In genomic region chr9:96705576-96706285, GRCm38 (mm10) we compare ENCODE assay signal across 8 mouse cellular contexts. TPM values are rescaled to one million over a fixed set of nuclear protein-coding genes. Genes with fewer than 3 reads are reported as not detected.
A peak's percentile ranks its signal among the peaks of the same experiment; 100 is the strongest.
DNase-seq lines count a peak whose midpoint lies in the region; ATAC-seq lines count a peak whose summit lies in the region.

No protein-coding gene starts in this region.

- peak overlapping the region; percentile 90 for H3K27ac ChIP-seq in heart, embryonic 16.5 days (ENCODE audit: low read length)

- H3K4me2 ChIP-seq in heart, embryonic 16.5 days (ENCODE audit: low read depth, low read length): peak overlapping the region; percentile 29

- no peaks in the 10 kb centered on the region for H3K27me3 ChIP-seq in heart, embryonic 16.5 days (ENCODE audit: control insufficient read depth, insufficient read depth, low read length)
- no peaks in the 10 kb centered on the region for H3K27me3 ChIP-seq in megakaryocyte, embryonic 14.5 days (replicated peaks)
- H3K27me3 ChIP-seq in splenic B cell, adult 2 months (ENCODE audit: control insufficient read depth, insufficient read depth, low read length, poor library complexity, severe bottlenecking): no peaks in the 10 kb centered on the region

- peaks cover 3% of the 10 kb centered on the region; the same call in 1 of the 2 replicates for H3K36me3 ChIP-seq in heart, embryonic 16.5 days (ENCODE audit: control insufficient read depth, insufficient read depth)
- H3K36me3 ChIP-seq in megakaryocyte, embryonic 14.5 days (replicated peaks; ENCODE audit: low read length): peaks cover 70% of the 10 kb centered on the region
- no peaks in the 10 kb centered on the region; the same call in 1 of the 2 replicates for H3K36me3 ChIP-seq in splenic B cell, adult 2 months (ENCODE audit: control insufficient read depth, insufficient read depth, low read length, poor library complexity, severe bottlenecking)

- DNase-seq in 416B (ENCODE audit: low read depth): peak; percentile 75
- peak; percentile 74 to 77 for DNase-seq in adrenal gland, adult 18-20 months (ENCODE audit: low spot score in 2 of 2)
- peak; percentile 94 for DNase-seq in kidney, postnatal 10 days
- peak; percentile 34 for DNase-seq in splenic B cell, adult 2 months (ENCODE audit: low read depth, low spot score)
- DNase-seq in right cerebral cortex, postnatal 25 days: no peak

- peak overlapping the region; percentile 63 for H3K9ac ChIP-seq in heart, embryonic 16.5 days (ENCODE audit: low read length)

- no peaks in the 10 kb centered on the region for H3K9me3 ChIP-seq in heart, embryonic 16.5 days (replicated peaks; ENCODE audit: control insufficient read depth, low read length)
- H3K9me3 ChIP-seq in megakaryocyte, embryonic 14.5 days: no peaks in the 10 kb centered on the region

- ATAC-seq in erythroblast, adult 5-6 weeks (replicated peaks; ENCODE audit: low FRiP score, poor library complexity, severe bottlenecking): peak; percentile 81
- ATAC-seq in heart, embryonic 16.5 days (replicated peaks; ENCODE audit: extremely low read depth, insufficient read depth, low FRiP score): peak; percentile 89

- H3K4me1 ChIP-seq in heart, embryonic 16.5 days (ENCODE audit: control insufficient read depth, insufficient read depth, low read length): peaks cover 43% of the 10 kb centered on the region
- peaks cover 84% of the 10 kb centered on the region for H3K4me1 ChIP-seq in megakaryocyte, embryonic 14.5 days

- H3K4me3 ChIP-seq in heart, embryonic 16.5 days (ENCODE audit: low read length): no peak overlapping the region
- peak overlapping the region; percentile 86 for H3K4me3 ChIP-seq in megakaryocyte, embryonic 14.5 days (replicated peaks)

- WGBS in heart, embryonic 16.5 days: 17% methylated on average over 11 of the region's 11 CpGs

RNA-seq across cellular contexts. Expression of gene Zbtb38, which starts 46.9 kb away (rescaled TPM):
- 10 to 100 TPM; 60.0 to 97.3 TPM for total RNA-seq in adrenal gland, adult 18-20 months (2021)
- total RNA-seq in erythroblast, adult 5-6 weeks (2015; ENCODE audit: low replicate concordance): 4.8 and 7.1 TPM in 2 replicates
- total RNA-seq in erythroblast, adult 5-6 weeks (2017; ENCODE audit: low replicate concordance): 4.9 and 6.0 TPM in 2 replicates
- 28.3 and 29.6 TPM in 2 replicates for polyA plus RNA-seq in heart, embryonic 16.5 days (2015; fragmentation: Nextera tagmentation; extraction: Ambion mirVana)
- polyA plus RNA-seq in megakaryocyte, embryonic 14.5 days (2012; ENCODE audit: insufficient read depth, low replicate concordance): 1.5 and 2.8 TPM in 2 replicates

Comparison
In these comparisons a context has a peak if more than half of its experiments do, and no peak if none do; other contexts are left out.
1. RNA of gene Zbtb38, which starts 46.9 kb away (total RNA-seq): 60.0 to 97.3 TPM in adrenal gland, adult 18-20 months; 4.8 to 7.1 TPM in erythroblast, adult 5-6 weeks; every median in the first group is over 4 times any median in the second.